Mouse (Mus musculus): ENCODE measurements around the gene Nr1i2.

Gene Nr1i2

DNA sequence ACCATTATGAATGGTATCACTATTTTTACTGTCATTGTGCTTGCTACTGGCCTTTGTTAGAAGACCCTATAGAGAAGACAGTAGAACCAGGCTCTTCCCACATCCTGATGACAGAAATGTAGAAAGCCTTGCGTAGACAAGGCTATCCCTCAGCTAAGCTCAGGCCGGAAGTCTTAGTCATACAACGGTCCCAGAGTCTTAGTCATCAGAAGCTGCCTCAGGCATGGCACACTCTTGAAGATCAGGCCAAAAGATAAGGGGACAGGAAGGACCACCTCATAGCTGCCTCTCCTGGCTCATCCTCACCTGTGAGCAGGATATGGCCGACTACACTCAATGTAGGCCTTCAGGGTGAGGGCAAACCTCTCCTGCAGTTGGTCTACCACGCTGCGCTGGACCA, 44.2 kb downstream of the Nr1i2 start:
- POLR2A ChIA-PET, result interaction anchor here in 1 of 4 experiments (0.6 to 2.3 kb wide), 5 partner anchors 10 to 86 kb away, joined by 3 to 9 read pairs (median 3); no protein-coding TSS in a partner anchor
- CTCF ChIA-PET, result interaction anchor here in 1 of 4 experiments (3.2 kb wide), 1 partner anchor 11 kb away, joined by 9 read pairs; no protein-coding TSS in a partner anchor

GRCm38 (mm10) chr16:38248331-38248961, 46.2 kb downstream of the Nr1i2 start:
- ChIA-PET CTCF (interaction anchor here (0.6 to 3.2 kb wide), 8 partner anchors 9 to 281 kb away, joined by 3 to 10 read pairs (median 5); no protein-coding TSS in a partner anchor), POLR2A (interaction anchor here in 3 of 4 experiments (0.6 to 2.3 kb wide), 16 partner anchors 8 to 380 kb away, joined by 3 to 9 read pairs (median 3); partner anchors contain the start of gene Gsk3b (in 2 of the 3))

DNA sequence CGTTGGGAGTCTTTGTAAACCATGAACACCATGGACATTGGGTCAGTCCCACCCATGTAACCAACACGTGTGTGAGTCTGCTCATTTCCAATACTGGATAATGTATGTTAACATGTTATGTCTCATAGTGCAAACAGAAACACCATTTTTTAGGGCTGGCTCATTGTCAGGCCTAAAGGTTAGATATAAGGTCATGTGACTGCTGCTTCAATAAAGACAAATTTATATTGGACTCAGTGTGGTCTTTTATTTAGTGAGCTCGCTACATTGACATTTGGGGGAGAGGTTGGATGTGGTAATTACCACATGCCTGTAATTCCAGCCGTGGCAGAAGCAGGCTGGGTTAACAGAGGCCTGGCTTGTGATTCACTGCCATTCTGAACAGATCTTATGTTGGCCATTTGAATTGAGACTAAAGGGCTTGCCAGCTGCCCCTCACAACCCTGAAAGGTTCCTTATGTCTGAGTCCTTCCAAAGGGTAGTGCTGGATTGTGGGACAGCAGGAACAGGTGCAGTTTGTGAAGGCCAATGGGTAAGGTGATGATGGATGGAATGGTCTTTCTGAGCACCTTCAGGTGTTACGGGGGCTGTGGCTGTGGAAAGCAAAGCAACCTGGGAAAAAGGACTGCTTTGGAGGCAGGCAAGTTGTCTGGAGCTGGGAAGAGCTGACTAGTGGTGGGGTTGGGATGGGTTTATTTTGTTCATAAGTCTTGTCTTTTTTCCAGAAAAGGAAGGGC, 48.6 kb downstream of the Nr1i2 start:
- CTCF ChIA-PET, result interaction anchor here in 1 of 4 experiments (1.0 kb wide), 1 partner anchor 75 kb away, joined by 4 read pairs; no protein-coding TSS in a partner anchor
- POLR2A ChIA-PET, result interaction anchor here in 2 of 4 experiments (0.5 to 1.3 kb wide), 3 partner anchors 8 to 716 kb away, joined by 3 to 5 read pairs (median 3); no protein-coding TSS in a partner anchor

GRCm38 (mm10) chr16:38245379-38245778, 49.2 kb downstream of the Nr1i2 start:
- POLR2A ChIA-PET, result interaction anchor here in 1 of 4 experiments (1.3 kb wide), 1 partner anchor 9 kb away, joined by 5 read pairs; no protein-coding TSS in a partner anchor
- CTCF ChIA-PET, result no interaction called here

- CTCF ChIA-PET, result interaction anchor here in 1 of 4 experiments (0.6 kb wide), 1 partner anchor 40 kb away, joined by 3 read pairs; no protein-coding TSS in a partner anchor
- POLR2A ChIA-PET, result interaction anchor here in 1 of 4 experiments (0.6 kb wide), 1 partner anchor 616 kb away, joined by 4 read pairs; no protein-coding TSS in a partner anchor
These were observed 50.5 kb downstream of the Nr1i2 start for GRCm38 (mm10) chr16:38244111-38244510.

GRCm38 (mm10) chr16:38240167-38240566, 54.5 kb downstream of the Nr1i2 start:
- CTCF ChIA-PET, result interaction anchor here (0.6 to 2.0 kb wide), 29 partner anchors 8 to 593 kb away, joined by 3 to 12 read pairs (median 4); partner anchors contain the start of gene Timmdc1 (in 1 of the 4)

DNA sequence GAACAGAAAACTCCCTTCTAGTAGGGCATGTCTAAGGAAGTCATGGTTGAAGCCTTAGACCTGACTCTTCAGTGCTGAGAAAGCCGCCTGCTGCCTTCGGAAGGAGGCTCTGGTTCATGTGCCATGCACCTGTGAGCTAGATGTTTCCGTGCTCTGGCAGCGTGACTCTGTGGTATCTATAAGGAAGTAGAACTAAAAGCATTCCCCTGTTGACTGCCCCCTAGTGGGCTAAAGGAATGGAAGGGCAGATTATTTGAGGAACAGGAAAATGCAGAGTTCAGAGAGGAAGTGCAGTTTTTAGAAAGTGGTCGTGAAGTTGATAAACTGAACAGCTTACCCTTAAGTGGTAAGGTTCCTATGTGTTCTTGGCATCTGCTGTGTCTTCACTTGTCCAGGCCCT, 54.9 kb downstream of the Nr1i2 start:
- ChIA-PET POLR2A (interaction anchor here in 2 of 4 experiments (0.8 to 2.4 kb wide), 11 partner anchors 9 to 283 kb away, joined by 3 to 9 read pairs (median 4); partner anchors contain the start of genes Gsk3b (in 1 of the 2) and Timmdc1 (in 1 of the 2)), CTCF (interaction anchor here (0.6 to 2.0 kb wide), 33 partner anchors 8 to 592 kb away, joined by 3 to 12 read pairs (median 4); partner anchors contain the start of genes Gsk3b (in 1 of the 4) and Timmdc1 (in 1 of the 4))

More at GRCm38 (mm10) chr16:38240167-38240566, 54.5 kb downstream of the Nr1i2 start:
- POLR2A ChIA-PET, result interaction anchor here in 3 of 4 experiments (0.7 to 2.4 kb wide), 12 partner anchors 8 to 283 kb away, joined by 3 to 9 read pairs (median 4); partner anchors contain the start of genes Gsk3b (in 1 of the 3) and Timmdc1 (in 1 of the 3)

- ChIA-PET CTCF (no interaction called here), POLR2A (no interaction called here)
These were observed 57.6 kb downstream of the Nr1i2 start for GRCm38 (mm10) chr16:38236936-38237585.

GRCm38 (mm10) chr16:38222491-38222890, 72.1 kb downstream of the Nr1i2 start:
- ChIA-PET CTCF (interaction anchor here in 1 of 4 experiments (0.6 kb wide), 1 partner anchor 25 kb away, joined by 3 read pairs; no protein-coding TSS in a partner anchor), POLR2A (interaction anchor here in 1 of 4 experiments (1.0 kb wide), 1 partner anchor 133 kb away, joined by 4 read pairs; no protein-coding TSS in a partner anchor)

- CTCF ChIA-PET, result interaction anchor here (0.6 to 1.9 kb wide), 5 partner anchors 8 to 293 kb away, joined by 3 to 8 read pairs (median 6); no protein-coding TSS in a partner anchor
These were observed 89.4 kb downstream of the Nr1i2 start for GRCm38 (mm10) chr16:38205272-38205671.

More at GRCm38 (mm10) chr16:38205272-38205671, 89.4 kb downstream of the Nr1i2 start:
- POLR2A ChIA-PET, result interaction anchor here in 3 of 4 experiments (0.8 to 2.3 kb wide), 12 partner anchors 8 to 117 kb away, joined by 3 to 12 read pairs (median 4); partner anchors contain the start of gene Gsk3b (in 2 of the 3)

All from embryonic stem cell, embryonic (primary cell).